Mouse (Mus musculus) limb, embryonic 12.5 days (tissue): Measurements from ENCODE around the gene Fat4. TPM values are rescaled to one million over a fixed set of nuclear protein-coding genes. Genes with fewer than 3 reads are reported as not detected.

Experiments
- ATAC-seq: fragments of 200-750 bp; cut with Nextera tagmentation; 2 replicates; pipeline ENCODE4 v1.8.0; 2017; ENCODE audit warnings: low read depth, moderate TSS enrichment; ENCODE audit not compliant: insufficient number of reproducible peaks, insufficient read depth, low FRiP score, low TSS enrichment
- H3K27ac ChIP-seq: fragments of 300-500 bp; sonication (generic); 2 replicates; pipeline ENCODE4 v1.5.1; 2016; ENCODE audit warnings: mild to moderate bottlenecking, moderate library complexity
- H3K27me3 ChIP-seq: fragments of 300-500 bp; sonication (generic); 2 replicates; pipeline ENCODE4 v1.6.1; 2016; ENCODE audit warnings: mild to moderate bottlenecking, moderate library complexity
- H3K36me3 ChIP-seq: fragments of 300-500 bp; sonication (generic); 2 replicates; pipeline ENCODE4 v1.6.1; 2016; ENCODE audit warnings: mild to moderate bottlenecking, moderate library complexity
- H3K4me1 ChIP-seq: fragments of 300-500 bp; sonication (generic); replicated peaks from 2 replicates; pipeline ENCODE4 v1.6.1; 2016
- H3K4me2 ChIP-seq: fragments of 300-500 bp; sonication (generic); 2 replicates; pipeline ENCODE4 v1.6.1; 2016; ENCODE audit warnings: mild to moderate bottlenecking, moderate library complexity
- H3K4me3 ChIP-seq: fragments of 300-500 bp; sonication (generic); replicated peaks from 2 replicates; pipeline ENCODE4 v1.5.1; 2016; ENCODE audit warnings: mild to moderate bottlenecking
- H3K9ac ChIP-seq: fragments of 300-500 bp; sonication (generic); replicated peaks from 2 replicates; pipeline ENCODE4 v1.6.1; 2016; ENCODE audit warnings: mild to moderate bottlenecking, moderate library complexity
- H3K9me3 ChIP-seq: fragments of 300-500 bp; sonication (generic); 2 replicates; pipeline ENCODE4 v1.6.1; 2016; ENCODE audit warnings: mild to moderate bottlenecking, moderate library complexity
- WGBS: fragments of 180-500 bp; shearing (Covaris S2); methylation state at CpG from one replicate; pipeline ENCODE4 v1.1.7; 2016; 5-methylcytosine and 5-hydroxymethylcytosine counted together
- polyA plus RNA-seq: library from polyadenylated mRNA; unstranded; fragments of >200 nt; fragmentation: Nextera tagmentation; extraction: Ambion mirVana; gene quantifications from 2 replicates; pipeline ENCODE4 v1.2.1, GENCODE M21; 2016

The Fat4 gene
- polyA plus RNA-seq, 1 experiment from 2014 or later: 15.5 TPM

- Histone ChIP-seq H3K27ac (no peak overlapping the region), H3K36me3 (no peaks in the 10 kb centered on the region), H3K4me1 (peaks cover 8% of the 10 kb centered on the region), H3K9me3 (no peaks in the 10 kb centered on the region), H3K9ac (no peak overlapping the region), H3K4me3 (no peak overlapping the region), H3K27me3 (no peaks in the 10 kb centered on the region), H3K4me2 (no peak overlapping the region)
- WGBS: 31% methylated on average over 6 of the region's 6 CpGs
- ATAC-seq: no peak
These were observed 166.3 kb downstream of the Fat4 start for GRCm38 (mm10) chr3:39053072-39053471.
